Mouse (Mus musculus) left cerebral cortex, postnatal 10 days (tissue): ENCODE results near the gene Col20a1. TPM values are rescaled to one million over a fixed set of nuclear protein-coding genes. Genes with fewer than 3 reads are reported as not detected.

ENCODE experiments used
- DNase-seq, 2 experiments: peaks; one replicate each; pipeline ENCODE4 v3.0.0; 2021 to 2022; ENCODE audit warnings: low spot score in 2 of 2, mixed read lengths in 1 of 2; ENCODE audit errors: extremely low spot score in 1 of 2
- intact Hi-C: fragments of 180-260 bp; cut with DNase I; formaldehyde crosslinking; loops from one replicate; pipeline ENCODE4 v1.15.1; 2025
- total RNA-seq, 2 experiments: library from RNA; stranded (reverse); gene quantifications; 2 replicates each; pipeline ENCODE4 v1.2.3; 2021

The Col20a1 gene
- total RNA-seq, 2 experiments from 2014 or later = 0.87 to 0.94 TPM

DNA sequence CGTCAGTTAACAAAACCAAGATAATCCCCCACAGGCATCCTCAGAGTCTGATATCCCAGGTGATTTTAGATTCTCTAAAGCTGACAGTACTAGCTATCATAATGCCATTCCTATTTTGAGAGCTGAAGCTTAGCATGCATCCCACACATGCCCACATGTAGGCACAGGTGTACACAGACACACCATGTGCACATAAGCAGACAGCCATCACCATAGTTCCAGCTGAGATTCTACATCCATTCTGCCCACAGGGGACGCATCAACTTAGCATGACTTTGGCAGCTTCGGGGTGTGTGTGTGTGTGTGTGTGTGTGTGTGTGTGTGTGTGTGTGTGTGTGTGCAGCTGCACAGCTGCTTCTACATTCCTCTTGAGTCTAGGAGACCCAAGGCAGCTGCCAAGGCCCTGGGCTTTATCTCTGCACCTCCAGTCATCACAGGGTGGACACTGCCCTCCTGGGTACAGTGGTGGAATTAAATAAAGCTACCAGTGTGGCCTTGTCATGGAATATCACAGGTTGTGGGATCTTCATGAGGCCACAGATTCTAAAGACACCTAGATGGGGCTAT, 2.1 kb downstream of the Col20a1 start:
- DNase-seq = peak in 1 of 2 experiments; percentile 18
- intact Hi-C loops = no loop called here

GRCm38 (mm10) chr2:180988948-180989347, 2.6 kb downstream of the Col20a1 start:
- no peak for DNase-seq
- intact Hi-C loops = no loop called here

DNA sequence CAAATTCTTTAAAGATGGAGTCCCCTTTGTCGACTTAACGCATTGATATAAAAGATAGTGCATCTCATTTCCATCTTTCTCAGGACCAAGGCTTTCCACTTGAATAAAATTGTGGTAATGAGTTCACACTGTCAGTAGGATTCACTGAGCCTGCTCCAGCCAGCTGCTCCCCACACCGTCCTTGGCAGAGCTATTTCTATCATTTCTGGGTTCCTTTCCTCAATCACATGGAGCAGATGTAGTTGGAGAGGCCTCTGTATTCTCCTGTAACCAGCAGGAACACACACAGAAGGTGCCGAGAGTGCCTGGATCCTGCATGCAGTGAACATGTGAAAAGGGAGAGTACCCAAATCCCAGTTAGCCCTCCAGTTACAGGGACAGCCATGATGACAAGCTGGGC, 4.0 kb downstream of the Col20a1 start:
- no peak for DNase-seq
- intact Hi-C loops = no loop called here

- DNase-seq = no peak
- intact Hi-C loops = no loop called here
These were observed 8.0 kb downstream of the Col20a1 start for GRCm38 (mm10) chr2:180994360-180994759.

DNA sequence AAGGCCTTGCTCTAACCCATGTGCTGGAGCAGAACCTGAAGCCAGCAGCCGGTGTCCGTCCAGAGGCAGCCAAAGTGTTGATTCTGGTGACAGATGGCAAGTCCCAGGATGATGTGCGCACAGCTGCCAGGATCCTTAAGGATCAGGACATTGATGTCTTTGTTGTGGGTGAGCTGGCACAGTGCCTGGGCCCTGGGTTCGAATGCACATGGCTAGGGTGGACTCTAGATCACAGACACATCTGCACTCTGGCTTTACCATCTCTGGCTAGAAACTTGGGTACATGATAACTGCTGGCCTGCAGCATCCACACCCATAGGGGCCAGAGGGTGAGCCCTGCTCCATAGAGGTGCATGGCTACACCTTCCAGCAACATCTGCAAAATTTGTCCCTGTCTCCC, 9.1 kb downstream of the Col20a1 start:
- intact Hi-C loops = loop anchor here (5.0 kb wide), 1 partner anchor 62 kb away; no protein-coding TSS in a partner anchor
- DNase-seq = no peak

- DNase-seq = peak in 1 of 2 experiments; percentile 53
- intact Hi-C loops = loop anchor here (5.0 kb wide), 1 partner anchor 61 kb away; no protein-coding TSS in a partner anchor
These were observed 10.1 kb downstream of the Col20a1 start for GRCm38 (mm10) chr2:180996436-180996835.

GRCm38 (mm10) chr2:180996905-180997304, 10.6 kb downstream of the Col20a1 start:
- intact Hi-C loops = loop anchor here (5.0 kb wide), 1 partner anchor 60 kb away; no protein-coding TSS in a partner anchor
- no peak for DNase-seq

- intact Hi-C loops = no loop called here
- DNase-seq = no peak
These were observed 20.7 kb downstream of the Col20a1 start for GRCm38 (mm10) chr2:181007054-181007453.

DNA sequence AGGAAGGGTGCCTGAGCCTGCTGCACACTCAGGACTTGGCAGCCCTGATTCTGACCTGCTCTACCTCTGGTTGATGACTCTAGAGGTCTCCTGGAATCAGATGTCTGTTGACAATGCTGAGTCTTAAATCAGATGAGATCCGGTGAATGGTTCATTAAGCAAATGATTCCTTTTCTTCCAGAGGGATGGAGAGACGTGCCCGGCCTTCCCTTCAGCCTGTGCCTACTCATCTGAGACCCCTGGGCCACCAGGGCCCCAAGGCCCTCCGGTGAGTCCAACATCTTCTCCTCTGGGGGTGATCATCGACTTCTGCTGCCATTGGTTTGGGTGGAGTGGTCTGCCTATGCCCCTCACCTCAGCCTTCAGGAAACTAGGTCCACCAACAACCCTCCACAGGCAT, 22.0 kb downstream of the Col20a1 start:
- intact Hi-C loops = no loop called here
- DNase-seq = no peak

- intact Hi-C loops = no loop called here
- DNase-seq = no peak
These were observed 45.1 kb downstream of the Col20a1 start for GRCm38 (mm10) chr2:181031406-181031934.

GRCm38 (mm10) chr2:181032407-181032806, 46.1 kb downstream of the Col20a1 start:
- intact Hi-C loops = no loop called here
- peak in 1 of 2 experiments; percentile 58 for DNase-seq

DNA sequence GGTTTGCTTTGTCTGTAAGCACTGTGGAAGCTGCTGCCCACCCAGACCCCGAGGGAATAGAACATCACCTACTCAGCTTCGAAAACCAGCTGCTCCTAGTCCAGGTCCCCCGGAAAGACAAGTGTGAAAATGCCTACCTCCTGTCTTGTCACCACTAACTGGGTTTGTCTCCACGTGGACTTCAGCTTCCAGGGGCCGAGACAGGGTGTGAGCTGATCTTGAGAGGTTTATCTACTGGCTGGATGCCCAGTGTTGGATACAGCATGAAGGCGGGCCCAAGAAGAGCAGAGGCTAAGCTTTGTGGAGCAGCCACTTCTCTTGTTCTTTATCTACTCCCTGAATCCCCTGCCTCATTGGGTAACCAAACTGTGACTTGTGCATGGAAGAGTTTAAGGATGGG, 47.0 kb downstream of the Col20a1 start:
- intact Hi-C loops = no loop called here
- no peak for DNase-seq

- no peak for DNase-seq
- intact Hi-C loops = no loop called here
These were observed 48.9 kb downstream of the Col20a1 start for GRCm38 (mm10) chr2:181035186-181035585.

DNA sequence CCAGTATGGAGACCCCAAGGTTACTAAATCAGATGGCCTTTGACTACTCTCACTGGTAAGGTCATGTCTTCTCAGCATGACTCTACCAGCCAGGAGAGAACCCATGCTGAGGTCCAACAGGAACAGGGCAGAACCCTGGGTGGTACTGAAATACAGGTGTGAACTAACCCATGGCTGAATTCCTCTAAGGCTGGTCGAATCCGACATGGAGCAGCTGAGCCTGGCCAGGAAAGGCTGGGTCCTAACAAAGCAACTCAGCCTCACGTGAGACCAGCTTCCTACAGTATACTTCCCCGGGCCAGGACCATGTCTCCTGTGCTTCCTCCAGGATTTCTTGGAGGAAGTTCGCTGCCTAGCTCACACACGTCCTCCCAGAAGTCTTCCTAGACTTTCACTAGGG, 50.2 kb downstream of the Col20a1 start:
- intact Hi-C loops = no loop called here
- no peak for DNase-seq

DNA sequence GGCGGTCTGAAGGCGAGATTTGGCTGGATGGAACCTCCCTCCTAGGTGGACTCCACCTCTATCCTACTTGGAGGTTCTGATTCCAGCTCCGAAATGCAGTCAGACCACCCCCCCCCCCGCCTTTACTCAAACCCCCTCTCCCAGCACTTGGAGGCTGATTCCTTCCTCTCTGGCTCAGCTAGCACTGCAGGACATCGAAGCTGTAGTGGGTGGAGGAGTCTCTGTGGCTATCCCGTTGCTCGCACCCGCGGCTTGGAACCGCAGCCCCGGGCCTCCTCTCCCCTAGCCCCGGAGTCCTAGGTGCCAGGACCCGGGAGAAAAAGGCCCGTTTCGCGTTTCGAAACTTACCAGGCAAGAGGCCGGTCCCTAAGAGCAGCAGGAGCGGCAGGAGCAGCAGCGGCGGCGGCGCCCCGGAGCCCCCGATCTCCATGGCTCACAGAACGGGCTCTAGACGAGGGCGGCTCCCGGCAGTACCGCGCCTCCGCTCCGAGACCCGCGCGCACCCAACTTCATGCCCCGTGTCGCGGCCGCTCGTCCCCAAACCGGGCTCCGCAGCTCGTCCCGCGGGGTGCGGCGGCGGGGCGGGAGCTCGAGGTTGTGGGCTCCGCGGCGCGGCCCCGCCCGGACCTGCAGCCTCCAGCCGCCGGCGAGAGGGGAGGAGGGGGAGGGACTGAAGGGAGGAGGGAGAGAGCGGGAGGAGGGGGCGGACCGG, 52.5 kb downstream of the Col20a1 start:
- intact Hi-C loops = no loop called here
- DNase-seq = peak in 1 of 2 experiments; percentile 60

GRCm38 (mm10) chr2:181039356-181039680, 53.0 kb downstream of the Col20a1 start:
- DNase-seq = no peak
- intact Hi-C loops = no loop called here

GRCm38 (mm10) chr2:181041941-181042340, 55.6 kb downstream of the Col20a1 start:
- intact Hi-C loops = no loop called here
- no peak for DNase-seq

DNA sequence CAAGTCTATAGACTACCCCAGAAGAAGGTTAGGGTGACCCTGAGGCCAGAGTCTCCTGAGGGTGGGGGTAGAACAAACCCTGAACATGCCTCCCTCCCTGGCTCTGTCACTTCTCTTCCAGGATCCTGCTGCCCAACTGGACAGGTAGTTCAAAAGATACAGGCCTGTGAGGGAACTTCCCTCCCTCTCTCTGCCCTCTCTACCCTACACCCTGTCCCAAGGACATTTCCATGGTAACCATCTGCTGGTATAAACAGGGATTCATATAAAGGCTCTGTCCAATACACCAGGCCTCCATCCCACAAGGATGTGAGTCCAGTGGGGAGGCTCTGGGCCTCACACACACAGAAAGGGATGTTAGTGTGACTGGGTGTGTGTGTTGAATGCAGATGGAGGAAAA, 56.0 kb downstream of the Col20a1 start:
- intact Hi-C loops = no loop called here
- DNase-seq = no peak

DNA sequence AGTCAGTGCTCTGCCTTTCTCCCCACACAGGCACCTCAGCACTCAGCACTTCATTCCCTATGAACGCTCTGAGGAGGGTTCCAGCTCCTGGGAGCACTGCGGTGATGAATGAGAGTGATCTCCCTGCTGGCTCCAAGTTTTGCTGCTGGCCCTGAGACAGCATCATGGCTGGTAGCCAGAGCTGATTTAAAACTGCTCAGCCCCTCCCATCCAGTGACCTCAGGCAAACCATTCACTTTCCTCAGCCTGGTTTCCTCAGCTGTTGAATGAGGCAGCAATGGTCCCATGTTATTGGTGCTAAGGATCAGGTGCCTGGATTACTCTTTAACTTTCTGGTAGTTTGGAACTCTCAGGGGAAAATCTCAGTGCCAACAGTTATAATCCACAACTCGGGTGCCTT, 57.1 kb downstream of the Col20a1 start, which contains the start of gene Chrna4:
Gene Chrna4, minus strand, starts transcription at position 110 of the 400 bp plus-strand sequence.
- intact Hi-C loops = no loop called here
- no peak for DNase-seq

GRCm38 (mm10) chr2:181044001-181044400, 57.7 kb downstream of the Col20a1 start:
- no peak for DNase-seq
- intact Hi-C loops = no loop called here
